Mouse (Mus musculus) embryonic fibroblast, embryonic 13.5 days (primary cell): ENCODE data around the gene Maml1. TPM values are rescaled to one million over a fixed set of nuclear protein-coding genes. Genes with fewer than 3 reads are reported as not detected.

Experiments
- H3K27ac ChIP-seq: 2 replicates; pipeline ENCODE4 v1.5.1; 2012; ENCODE audit warnings: low read length, control low read depth, inconsistent platforms; ENCODE audit not compliant: insufficient read depth
- H3K4me1 ChIP-seq: 2 replicates; pipeline ENCODE4 v1.6.1; 2011; ENCODE audit warnings: low read length; ENCODE audit not compliant: control insufficient read depth, insufficient read depth
- H3K4me3 ChIP-seq: 2 replicates; pipeline ENCODE4 v1.5.1; 2011; ENCODE audit warnings: mild to moderate bottlenecking, control low read depth, low read length; ENCODE audit not compliant: insufficient read depth
- CTCF ChIP-seq: IDR thresholded peaks from 2 replicates; pipeline ENCODE4 v1.5.1; 2011; ENCODE audit warnings: mild to moderate bottlenecking, control low read depth, low read length, moderate library complexity, borderline replicate concordance; ENCODE audit not compliant: insufficient read depth
- POLR2A ChIP-seq: IDR thresholded peaks from 2 replicates; pipeline ENCODE4 v1.6.1; 2011; ENCODE audit warnings: low read depth, mild to moderate bottlenecking, control low read depth, low read length, moderate library complexity
- polyA plus RNA-seq: library from polyadenylated mRNA; stranded (reverse); fragments of >200 nt; gene quantifications from 2 replicates; pipeline ENCODE4 v1.2.4, GENCODE M21; 2011; ENCODE audit warnings: low read depth; ENCODE audit not compliant: missing spikeins, insufficient read length

Gene Maml1
- polyA plus RNA-seq, result 28.9 and 37.3 TPM in 2 replicates

GRCm38 (mm10) chr11:50292190-50292855 lies at the start of gene Maml1:
Gene Maml1, minus strand, starts transcription at chr11:50292311.
- Histone ChIP-seq H3K4me3 (peak within 1 kb of the TSS; percentile 80), H3K4me1 (peaks cover 4% of the 10 kb centered on the region), H3K27ac (peak within 1 kb of the TSS; percentile 82)
- TF ChIP-seq CTCF (no peak), POLR2A (peak; percentile 81)

- Histone ChIP-seq H3K4me3 (no peak overlapping the region), H3K4me1 (no peaks in the 10 kb centered on the region; the same call in 1 of the 2 replicates), H3K27ac (no peak overlapping the region)
- TF ChIP-seq CTCF, result no peak
- TF ChIP-seq POLR2A, result no peak
These were observed 44.8 kb upstream of the Maml1 start for GRCm38 (mm10) chr11:50336891-50337290.

GRCm38 (mm10) chr11:50336126-50336525 lies 44.0 kb upstream of the Maml1 start:
- TF ChIP-seq CTCF, result no peak
- no peak for TF ChIP-seq POLR2A
- H3K27ac ChIP-seq, result no peak overlapping the region
- no peaks in the 10 kb centered on the region; the same call in 1 of the 2 replicates for H3K4me1 ChIP-seq
- H3K4me3 ChIP-seq, result no peak overlapping the region

- H3K4me1 ChIP-seq, result no peaks in the 10 kb centered on the region; the same call in 1 of the 2 replicates
- TF ChIP-seq POLR2A, result no peak
- TF ChIP-seq CTCF, result no peak
- H3K4me3 ChIP-seq, result no peak overlapping the region
- H3K27ac ChIP-seq, result no peak overlapping the region
These were observed 41.1 kb upstream of the Maml1 start for GRCm38 (mm10) chr11:50333181-50333580.

- Histone ChIP-seq H3K4me1 (no peaks in the 10 kb centered on the region; the same call in 1 of the 2 replicates), H3K4me3 (no peak overlapping the region), H3K27ac (no peak overlapping the region)
- TF ChIP-seq CTCF (no peak), POLR2A (no peak)
These were observed 37.3 kb upstream of the Maml1 start for GRCm38 (mm10) chr11:50329378-50329777.

- H3K27ac ChIP-seq, result no peak overlapping the region
- TF ChIP-seq CTCF, result no peak
- no peak for TF ChIP-seq POLR2A
- H3K4me3 ChIP-seq, result no peak overlapping the region
- H3K4me1 ChIP-seq, result no peaks in the 10 kb centered on the region; the same call in 1 of the 2 replicates
These were observed 36.0 kb upstream of the Maml1 start for GRCm38 (mm10) chr11:50328075-50328625.

GRCm38 (mm10) chr11:50326302-50326966 lies 34.3 kb upstream of the Maml1 start:
- Histone ChIP-seq H3K4me1 (no peaks in the 10 kb centered on the region; the same call in 1 of the 2 replicates), H3K27ac (peak overlapping the region; percentile 59), H3K4me3 (peak overlapping the region; percentile 59)
- TF ChIP-seq POLR2A, result no peak
- TF ChIP-seq CTCF, result no peak

- Histone ChIP-seq H3K4me1 (peaks cover 2% of the 10 kb centered on the region), H3K27ac (peak within 1 kb of the TSS; percentile 59), H3K4me3 (peak within 1 kb of the TSS; percentile 100)
- TF ChIP-seq POLR2A (peak; percentile 92), CTCF (no peak)
These were observed 33.6 kb upstream of the Maml1 start, which contains the start of gene Canx for GRCm38 (mm10) chr11:50325496-50326301. Gene Canx, minus strand, starts transcription at chr11:50325673.

- TF ChIP-seq POLR2A, result no peak
- no peak for TF ChIP-seq CTCF
- Histone ChIP-seq H3K4me3 (peak overlapping the region; percentile 100), H3K4me1 (peaks cover 2% of the 10 kb centered on the region), H3K27ac (peak overlapping the region; percentile 17; the same call in 1 of the 2 replicates)
These were observed 32.8 kb upstream of the Maml1 start for GRCm38 (mm10) chr11:50324751-50325471.

GRCm38 (mm10) chr11:50323843-50324242 lies 31.7 kb upstream of the Maml1 start:
- Histone ChIP-seq H3K4me1 (peaks cover 2% of the 10 kb centered on the region), H3K27ac (no peak overlapping the region), H3K4me3 (peak overlapping the region; percentile 100)
- TF ChIP-seq CTCF (no peak), POLR2A (no peak; the same call in 1 of the 2 replicates)
